Mouse (Mus musculus) heart, embryonic 11.5 days (tissue): ENCODE results near the gene Gm5108. TPM values are rescaled to one million over a fixed set of nuclear protein-coding genes. Genes with fewer than 3 reads are reported as not detected.

Experiments used
- ATAC-seq: fragments of 200-750 bp; cut with Nextera tagmentation; replicated peaks from 2 replicates; pipeline ENCODE4 v1.8.0; 2017; ENCODE audit warnings: moderate library complexity; ENCODE audit not compliant: insufficient number of reproducible peaks, low FRiP score, low TSS enrichment
- H3K27ac ChIP-seq: fragments of 300-500 bp; sonication (generic); 2 replicates; pipeline ENCODE4 v1.5.1; 2014; ENCODE audit warnings: mild to moderate bottlenecking, low read depth, low read length
- H3K27me3 ChIP-seq: fragments of 300-500 bp; sonication (generic); 2 replicates; pipeline ENCODE4 v1.6.1; 2014; ENCODE audit warnings: mild to moderate bottlenecking, low read length, mixed read lengths; ENCODE audit not compliant: control insufficient read depth, insufficient read depth
- H3K36me3 ChIP-seq: fragments of 300-500 bp; sonication (generic); 2 replicates; pipeline ENCODE4 v1.6.1; 2014; ENCODE audit warnings: mild to moderate bottlenecking, low read length, moderate library complexity, mixed read lengths; ENCODE audit not compliant: control insufficient read depth, insufficient read depth
- H3K4me1 ChIP-seq: fragments of 300-500 bp; sonication (generic); 2 replicates; pipeline ENCODE4 v1.6.1; 2014; ENCODE audit warnings: low read length; ENCODE audit not compliant: control insufficient read depth, insufficient read depth
- H3K4me2 ChIP-seq: fragments of 300-500 bp; sonication (generic); 2 replicates; pipeline ENCODE4 v1.6.1; 2014; ENCODE audit warnings: mild to moderate bottlenecking, moderate library complexity
- H3K4me3 ChIP-seq: fragments of 300-500 bp; sonication (generic); 2 replicates; pipeline ENCODE4 v1.5.1; 2014; ENCODE audit warnings: low read depth, low read length
- H3K9ac ChIP-seq: fragments of 300-500 bp; sonication (generic); 2 replicates; pipeline ENCODE4 v1.6.1; 2014; ENCODE audit warnings: mild to moderate bottlenecking, low read depth, low read length, moderate library complexity
- H3K9me3 ChIP-seq: fragments of 300-500 bp; sonication (generic); replicated peaks from 2 replicates; pipeline ENCODE4 v1.6.1; 2016; ENCODE audit warnings: low read length; ENCODE audit not compliant: control insufficient read depth
- WGBS: fragments of 180-500 bp; shearing (Covaris S2); extraction: QIAGEN DNeasy Blood & Tissue Kit; methylation state at CpG from one replicate; pipeline ENCODE4 v1.1.7; 2014; ENCODE audit not compliant: insufficient replicate concordance; 5-methylcytosine and 5-hydroxymethylcytosine counted together
- polyA plus RNA-seq: library from polyadenylated mRNA; unstranded; fragments of >200 nt; fragmentation: Nextera tagmentation; extraction: Ambion mirVana; gene quantifications from 2 replicates; pipeline ENCODE4 v1.2.1, GENCODE M21; 2014

Gm5108 gene
- polyA plus RNA-seq, 1 experiment from 2014 or later, result not detected

DNA sequence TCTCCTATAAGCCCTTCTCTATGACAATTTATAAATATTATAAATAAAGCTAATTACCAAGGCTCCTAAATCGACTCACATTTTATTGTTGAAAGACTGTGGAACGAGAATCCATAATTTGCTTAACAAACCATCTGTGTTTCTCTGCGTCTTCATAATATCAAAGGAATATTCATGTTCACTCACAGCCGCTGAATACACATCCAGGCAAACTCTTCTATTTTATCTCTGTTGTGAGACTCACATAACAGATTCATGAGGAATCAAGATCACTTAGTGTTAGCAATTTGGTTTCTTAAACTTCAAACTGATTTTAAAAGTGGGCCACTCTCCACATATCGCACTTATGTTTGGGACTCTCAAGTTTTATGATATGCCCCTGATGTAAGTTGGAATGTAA is 6.6 kb downstream of the Gm5108 start:
- no peaks in the 10 kb centered on the region for H3K4me1 ChIP-seq
- WGBS, result 83% methylated on average over 5 of the region's 5 CpGs
- H3K36me3 ChIP-seq, result no peaks in the 10 kb centered on the region
- ATAC-seq, result no peak
- no peak overlapping the region for H3K27ac ChIP-seq
- H3K9ac ChIP-seq, result no peak overlapping the region
- no peaks in the 10 kb centered on the region for H3K9me3 ChIP-seq
- no peaks in the 10 kb centered on the region for H3K27me3 ChIP-seq
- no peak overlapping the region for H3K4me2 ChIP-seq
- H3K4me3 ChIP-seq, result no peak overlapping the region

DNA sequence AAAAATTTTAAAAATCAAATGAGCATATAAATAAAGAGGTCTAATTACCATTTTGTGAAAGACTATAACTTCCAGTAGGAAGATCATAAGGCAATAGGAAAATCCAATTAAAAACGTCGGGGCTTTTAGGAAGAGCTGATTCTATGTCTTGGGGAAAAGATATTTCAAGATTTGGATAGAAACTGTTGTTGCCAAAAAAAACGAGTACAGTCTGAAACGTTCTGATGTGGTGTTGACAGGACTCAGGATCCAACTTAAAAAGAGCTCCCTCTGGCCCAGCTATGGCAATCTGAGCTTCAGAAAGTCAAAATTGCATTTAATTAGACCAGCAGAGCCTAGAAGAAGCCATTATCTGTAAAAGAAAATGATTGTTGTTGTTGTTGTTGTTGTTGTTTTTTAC is 12.6 kb downstream of the Gm5108 start:
- Histone ChIP-seq H3K4me3 (no peak overlapping the region), H3K9me3 (no peaks in the 10 kb centered on the region), H3K27me3 (no peaks in the 10 kb centered on the region), H3K4me1 (no peaks in the 10 kb centered on the region), H3K27ac (no peak overlapping the region), H3K36me3 (no peaks in the 10 kb centered on the region), H3K9ac (no peak overlapping the region), H3K4me2 (no peak overlapping the region)
- no peak for ATAC-seq
- 63% methylated on average over 4 of the region's 4 CpGs for WGBS

DNA sequence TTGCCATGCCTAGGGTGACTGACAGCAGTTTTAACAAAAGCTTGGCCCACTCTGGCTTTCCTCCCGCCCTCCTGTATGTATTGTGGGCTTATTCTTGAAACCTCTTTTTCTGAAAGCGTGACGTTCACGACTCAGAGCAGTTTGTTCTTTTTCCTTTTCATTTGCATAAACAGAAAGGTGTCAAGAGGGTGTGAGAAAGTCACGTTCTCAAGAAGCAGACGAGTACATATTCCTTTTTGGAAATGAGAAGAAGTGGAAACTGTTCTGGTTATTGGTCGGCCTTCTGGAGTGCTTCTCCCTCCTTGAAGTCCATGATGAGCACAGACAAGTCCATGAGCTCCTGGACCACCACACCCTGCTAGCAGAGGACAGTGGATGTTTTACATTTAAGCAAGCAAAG is 14.0 kb downstream of the Gm5108 start:
- WGBS, result 79% methylated on average over 7 of the region's 7 CpGs
- ATAC-seq, result no peak

DNA sequence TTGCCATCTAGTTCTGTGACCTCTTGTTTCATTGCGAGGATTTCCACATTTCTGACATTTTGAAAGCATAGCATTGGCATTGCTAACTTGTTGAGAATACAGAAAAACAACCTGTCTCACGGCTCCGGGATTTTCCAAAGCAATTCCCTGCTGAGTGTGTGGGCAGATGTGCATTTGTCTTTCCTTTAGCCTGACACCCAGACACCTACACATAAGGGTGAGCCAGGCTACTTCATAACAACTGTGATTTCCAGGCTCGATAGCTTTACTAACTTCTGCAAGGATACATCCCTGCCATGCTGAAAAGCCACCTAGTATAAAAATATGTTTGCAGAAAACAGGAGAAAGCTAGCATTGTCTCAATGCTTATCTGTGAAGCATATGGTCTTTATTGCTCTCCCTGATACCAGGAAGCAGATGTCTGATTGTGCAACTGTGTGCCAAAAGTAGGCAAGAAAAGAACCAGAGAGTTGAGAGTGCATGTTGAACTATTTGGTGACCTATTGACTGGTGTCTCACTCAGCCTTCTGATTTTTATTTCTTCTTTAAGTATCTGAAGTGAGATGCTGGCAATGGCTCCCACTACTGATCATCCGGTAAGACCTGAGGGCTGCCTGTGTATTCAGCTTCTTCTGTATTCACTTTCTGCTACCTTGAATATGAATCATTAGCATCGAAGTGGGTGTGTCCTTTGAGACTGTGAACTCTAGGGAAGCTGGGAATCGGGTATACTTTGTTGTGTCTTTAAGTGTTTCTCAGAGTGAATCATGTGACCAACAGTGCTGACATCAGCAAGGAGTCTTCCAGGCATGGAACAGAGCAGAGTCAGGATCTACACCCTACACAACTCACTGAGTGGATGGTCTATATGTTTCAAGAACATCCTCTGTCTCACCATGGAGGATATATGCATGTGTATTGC is 20.5 kb downstream of the Gm5108 start:
- H3K9ac ChIP-seq, result no peak overlapping the region
- H3K27me3 ChIP-seq, result no peaks in the 10 kb centered on the region
- H3K36me3 ChIP-seq, result no peaks in the 10 kb centered on the region
- no peak for ATAC-seq
- 74% methylated on average over 7 of the region's 7 CpGs for WGBS
- no peaks in the 10 kb centered on the region for H3K4me1 ChIP-seq
- H3K4me3 ChIP-seq, result no peak overlapping the region
- no peak overlapping the region for H3K27ac ChIP-seq
- H3K9me3 ChIP-seq, result no peaks in the 10 kb centered on the region
- no peak overlapping the region for H3K4me2 ChIP-seq

More for the DNA sequence above, 14.0 kb downstream of the Gm5108 start:
- no peaks in the 10 kb centered on the region for H3K4me1 ChIP-seq
- no peak overlapping the region for H3K4me3 ChIP-seq
- no peak overlapping the region for H3K27ac ChIP-seq
- H3K36me3 ChIP-seq, result no peaks in the 10 kb centered on the region
- H3K9ac ChIP-seq, result no peak overlapping the region
- H3K9me3 ChIP-seq, result no peaks in the 10 kb centered on the region
- no peaks in the 10 kb centered on the region for H3K27me3 ChIP-seq
- no peak overlapping the region for H3K4me2 ChIP-seq

DNA sequence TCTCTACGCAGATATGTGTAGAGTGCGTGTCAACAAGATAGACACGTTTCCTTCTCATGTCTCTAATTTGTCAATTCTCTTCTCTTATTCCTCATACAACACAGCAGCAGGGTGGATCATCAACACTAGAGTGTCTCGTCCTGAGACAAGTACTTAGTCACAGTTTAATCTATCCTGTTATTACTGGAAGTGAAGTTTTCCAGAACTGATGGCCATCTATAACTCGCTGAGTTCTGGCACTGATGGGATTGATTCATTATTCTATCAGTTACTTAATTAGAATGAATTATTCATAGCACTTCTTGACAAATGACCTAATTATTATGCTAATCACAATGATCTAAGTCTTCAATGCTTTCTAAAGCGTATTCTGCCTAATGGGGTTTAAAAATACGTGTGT is 28.1 kb downstream of the Gm5108 start:
- H3K9ac ChIP-seq, result no peak overlapping the region
- H3K4me1 ChIP-seq, result no peaks in the 10 kb centered on the region
- H3K27me3 ChIP-seq, result no peaks in the 10 kb centered on the region
- no peak overlapping the region for H3K27ac ChIP-seq
- no peak overlapping the region for H3K4me2 ChIP-seq
- 77% methylated on average over 7 of the region's 7 CpGs for WGBS
- ATAC-seq, result no peak
- no peak overlapping the region for H3K4me3 ChIP-seq
- no peaks in the 10 kb centered on the region for H3K9me3 ChIP-seq
- no peaks in the 10 kb centered on the region for H3K36me3 ChIP-seq

DNA sequence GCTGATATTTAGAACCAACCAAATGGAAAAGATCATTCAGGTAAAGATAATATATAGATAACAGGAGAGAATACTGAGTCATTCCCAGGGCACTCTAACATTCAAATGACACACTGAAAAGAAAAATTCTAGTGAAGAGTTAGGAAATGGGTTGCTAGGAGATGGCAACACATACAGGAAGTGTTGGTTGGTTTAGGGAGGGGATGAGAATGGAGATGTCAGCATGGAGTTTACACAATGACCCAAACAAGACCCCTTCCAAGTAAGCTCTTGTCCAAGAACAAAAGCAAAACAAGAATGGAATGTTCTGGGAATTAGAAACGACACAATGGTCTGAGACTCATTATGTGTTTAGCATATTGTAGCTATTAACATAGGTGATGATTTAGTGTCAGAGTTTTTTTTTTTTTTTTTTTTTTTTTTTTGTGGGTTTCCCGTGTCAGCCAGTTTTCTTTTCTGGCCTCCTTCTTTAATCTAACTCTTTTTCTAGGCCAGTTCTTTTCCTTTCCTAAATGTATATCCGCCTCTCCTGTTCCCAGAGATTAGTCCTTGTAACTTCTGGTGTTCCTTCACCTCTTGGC is 40.6 kb downstream of the Gm5108 start:
- ATAC-seq, result no peak
- no peaks in the 10 kb centered on the region for H3K36me3 ChIP-seq
- no peak overlapping the region for H3K4me3 ChIP-seq
- no peak overlapping the region for H3K27ac ChIP-seq
- no peak overlapping the region for H3K9ac ChIP-seq
- H3K9me3 ChIP-seq, result no peaks in the 10 kb centered on the region
- H3K4me2 ChIP-seq, result no peak overlapping the region
- WGBS, result 66% methylated on average over 3 of the region's 3 CpGs
- no peaks in the 10 kb centered on the region for H3K4me1 ChIP-seq
- no peaks in the 10 kb centered on the region for H3K27me3 ChIP-seq

DNA sequence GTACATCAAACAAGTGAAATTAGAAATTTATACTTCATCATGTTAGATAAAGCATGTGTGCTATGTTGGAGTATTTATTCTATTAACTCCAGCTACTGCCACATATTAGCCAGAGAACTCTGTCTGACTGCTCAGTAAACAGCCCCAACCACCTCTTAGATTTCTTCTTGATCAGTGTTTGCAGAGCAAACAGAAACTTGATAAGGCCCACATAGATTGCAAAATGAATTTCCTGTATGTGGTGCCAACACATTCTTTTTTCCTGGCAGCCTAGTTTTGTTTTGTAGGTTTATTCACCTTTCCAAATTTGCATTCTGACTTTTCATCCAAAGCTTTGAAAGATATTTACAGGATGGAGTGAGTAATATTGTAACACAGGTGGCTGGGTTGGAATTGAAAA is 49.0 kb downstream of the Gm5108 start:
- Histone ChIP-seq H3K4me3 (no peak overlapping the region), H3K27ac (no peak overlapping the region), H3K9me3 (no peaks in the 10 kb centered on the region), H3K4me1 (no peaks in the 10 kb centered on the region), H3K36me3 (no peaks in the 10 kb centered on the region), H3K27me3 (no peaks in the 10 kb centered on the region), H3K9ac (no peak overlapping the region), H3K4me2 (no peak overlapping the region)
- no peak for ATAC-seq

DNA sequence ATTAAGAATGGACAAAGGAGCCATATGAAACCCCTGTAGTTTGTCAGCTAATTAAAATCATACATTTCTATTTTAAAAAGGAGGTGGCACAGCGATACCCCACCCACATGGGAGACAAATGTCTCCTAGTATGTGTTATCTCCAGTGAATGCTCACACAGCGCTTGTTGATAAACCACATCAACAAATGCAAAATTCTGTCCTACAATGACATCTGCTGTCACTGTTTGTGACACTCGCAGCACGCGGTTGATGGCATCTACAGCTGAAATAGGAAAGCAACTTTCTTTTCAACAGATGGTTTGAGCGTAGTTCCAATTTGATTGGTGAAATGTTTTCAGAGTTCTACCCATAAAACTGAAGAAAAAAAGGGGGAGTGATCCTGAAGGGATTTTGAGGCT is 61.1 kb downstream of the Gm5108 start:
- ATAC-seq, result no peak
- Histone ChIP-seq H3K36me3 (no peaks in the 10 kb centered on the region), H3K4me3 (no peak overlapping the region), H3K4me2 (no peak overlapping the region), H3K27me3 (no peaks in the 10 kb centered on the region), H3K27ac (no peak overlapping the region), H3K4me1 (no peaks in the 10 kb centered on the region), H3K9ac (no peak overlapping the region), H3K9me3 (no peaks in the 10 kb centered on the region)
- WGBS, result 88% methylated on average over 6 of the region's 6 CpGs

DNA sequence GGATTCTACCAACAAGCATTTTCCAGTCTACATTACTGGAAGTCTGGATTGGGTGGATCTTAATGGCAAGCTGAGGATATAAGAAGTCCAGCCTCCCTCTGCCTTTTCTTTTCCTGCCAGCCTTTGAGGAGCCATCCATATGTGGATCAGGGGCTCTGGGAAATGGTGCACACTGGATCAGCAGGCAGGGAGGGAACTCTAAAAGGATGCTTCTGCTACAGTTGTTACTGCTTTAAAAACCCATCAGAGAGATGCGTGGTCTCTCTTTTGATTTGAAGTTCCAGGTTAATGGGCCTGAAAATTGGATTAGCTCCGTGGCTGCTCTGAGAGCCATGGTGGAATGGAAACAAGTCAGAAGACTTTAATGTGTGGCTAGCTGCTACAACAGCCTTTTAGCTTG is 62.4 kb downstream of the Gm5108 start:
- Histone ChIP-seq H3K36me3 (no peaks in the 10 kb centered on the region), H3K9me3 (no peaks in the 10 kb centered on the region), H3K9ac (no peak overlapping the region), H3K27me3 (no peaks in the 10 kb centered on the region), H3K27ac (no peak overlapping the region), H3K4me1 (no peaks in the 10 kb centered on the region), H3K4me2 (no peak overlapping the region), H3K4me3 (no peak overlapping the region)
- no peak for ATAC-seq
- 56% methylated on average over 2 of the region's 2 CpGs for WGBS
